Mouse (Mus musculus): ENCODE measurements at regions not wholly inside any gene's neighbourhood (a gene's known extent, or its start where the extent isn't known, plus 50 kb on each side); places are given as distances from the start of the nearest gene placed in this dataset.

DNA sequence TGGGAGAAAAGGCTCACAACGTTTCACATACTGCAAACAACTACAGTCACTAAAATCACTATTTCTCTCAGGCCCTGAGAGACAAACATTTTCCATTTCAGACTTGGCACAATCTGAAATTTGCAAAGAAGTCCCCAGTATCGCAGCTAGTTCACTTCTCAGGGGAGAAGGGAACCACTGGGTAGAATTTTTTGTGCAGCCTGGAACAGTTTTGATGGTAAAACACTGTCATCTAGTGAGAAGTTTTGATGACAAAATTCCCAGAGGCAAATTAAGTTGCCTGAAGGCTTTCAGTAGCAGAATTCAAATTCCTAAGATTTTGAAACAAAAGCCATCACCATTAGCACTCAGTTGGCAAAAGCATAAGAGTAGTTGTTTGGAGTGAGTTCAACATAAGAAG lies 195.2 kb upstream of the Nat3 start:
- H3K27me3 ChIP-seq = no peaks in the 10 kb centered on the region
- no peak for ATAC-seq (ENCODE audit: insufficient number of reproducible peaks, insufficient read depth, low FRiP score, low TSS enrichment, low read depth)
- WGBS = 79% methylated on average over 2 of the region's 2 CpGs
- no peak overlapping the region for H3K4me2 ChIP-seq
- H3K36me3 ChIP-seq = no peaks in the 10 kb centered on the region
- H3K9ac ChIP-seq = no peak overlapping the region
- no peaks in the 10 kb centered on the region for H3K4me1 ChIP-seq
- no peaks in the 10 kb centered on the region for H3K9me3 ChIP-seq
- H3K4me3 ChIP-seq = no peak overlapping the region
- no peak overlapping the region for H3K27ac ChIP-seq

DNA sequence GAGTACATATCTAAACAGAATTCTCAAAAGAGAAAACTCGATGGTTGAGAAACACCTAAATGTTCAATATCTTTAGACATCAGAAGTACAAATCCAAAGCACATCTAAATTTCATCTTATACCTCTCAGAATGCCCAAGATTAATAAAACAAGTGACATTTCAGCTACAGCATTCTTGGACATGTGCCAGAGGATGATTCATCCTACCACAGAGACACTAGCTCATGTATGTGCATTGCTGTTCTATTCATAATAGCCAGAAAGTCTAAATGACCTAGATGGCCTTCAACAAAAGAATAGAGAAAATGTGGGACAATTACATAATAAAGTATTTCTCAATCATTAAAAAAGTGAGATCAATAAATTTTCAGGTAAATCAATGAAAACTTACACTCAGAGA lies 146.6 kb upstream of the Nat3 start:
- WGBS = 85% methylated on average over 1 of the region's 1 CpGs

DNA sequence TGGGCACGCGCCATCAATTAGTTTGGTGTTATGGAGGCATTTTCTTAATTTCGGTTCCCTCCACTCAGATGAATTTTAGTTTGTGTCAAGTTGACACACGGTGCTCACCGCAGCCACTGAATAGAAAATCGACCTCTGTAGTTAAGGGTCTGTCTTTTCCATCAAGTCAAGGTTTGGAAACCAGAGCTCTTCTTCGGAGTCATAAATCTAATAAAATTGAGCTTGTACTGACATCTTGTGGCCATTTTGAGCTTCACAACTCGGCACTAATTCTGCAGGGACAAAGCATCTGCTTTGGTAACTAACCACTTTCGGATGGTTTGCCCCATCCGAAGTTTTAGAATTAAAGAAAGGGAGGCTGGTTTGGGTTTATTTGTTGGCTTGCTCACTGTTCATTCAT lies 117.7 kb upstream of the Nat3 start:
- WGBS = 39% methylated on average over 10 of the region's 10 CpGs
- no peak for ATAC-seq (ENCODE audit: insufficient number of reproducible peaks, insufficient read depth, low FRiP score, low TSS enrichment, low read depth)

More for the DNA sequence above, 146.6 kb upstream of the Nat3 start:
- Histone ChIP-seq H3K4me1 (no peaks in the 10 kb centered on the region), H3K27me3 (no peaks in the 10 kb centered on the region), H3K9ac (no peak overlapping the region), H3K9me3 (peaks cover 8% of the 10 kb centered on the region; the same call in 1 of the 2 replicates), H3K4me3 (no peak overlapping the region), H3K4me2 (no peak overlapping the region), H3K27ac (no peak overlapping the region), H3K36me3 (no peaks in the 10 kb centered on the region)
- ATAC-seq (ENCODE audit: insufficient number of reproducible peaks, insufficient read depth, low FRiP score, low TSS enrichment, low read depth) = no peak

DNA sequence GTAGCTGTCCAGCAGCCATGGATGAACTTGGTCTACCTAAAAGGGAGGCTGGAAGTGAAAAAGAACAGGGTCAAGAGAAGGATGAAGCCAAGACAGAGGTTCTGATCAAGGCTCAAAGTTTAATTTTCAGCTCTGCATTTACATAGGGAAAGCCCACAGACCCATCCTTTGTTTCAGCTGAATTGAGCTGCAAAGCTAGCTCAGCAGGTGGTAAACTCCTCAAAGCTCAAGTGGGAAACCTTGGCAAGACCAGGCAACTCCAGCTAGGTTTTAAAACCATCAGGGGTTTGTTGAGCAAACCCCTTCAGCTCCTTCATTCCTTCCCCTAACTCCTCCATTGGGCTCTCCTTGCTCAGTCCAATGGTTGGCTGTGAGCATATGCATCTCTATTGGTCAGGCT lies 108.8 kb upstream of the Nat3 start:
- Histone ChIP-seq H3K9ac (no peak overlapping the region), H3K27ac (no peak overlapping the region), H3K4me3 (no peak overlapping the region), H3K4me1 (no peaks in the 10 kb centered on the region), H3K36me3 (no peaks in the 10 kb centered on the region), H3K27me3 (no peaks in the 10 kb centered on the region), H3K4me2 (no peak overlapping the region), H3K9me3 (no peaks in the 10 kb centered on the region)
- ATAC-seq (ENCODE audit: insufficient number of reproducible peaks, insufficient read depth, low FRiP score, low TSS enrichment, low read depth) = no peak

More for the DNA sequence above, 117.7 kb upstream of the Nat3 start:
- H3K9ac ChIP-seq = no peak overlapping the region
- peaks cover 3% of the 10 kb centered on the region; the same call in 1 of the 2 replicates for H3K27me3 ChIP-seq
- H3K4me2 ChIP-seq = no peak overlapping the region
- H3K27ac ChIP-seq = no peak overlapping the region
- no peaks in the 10 kb centered on the region for H3K9me3 ChIP-seq
- H3K36me3 ChIP-seq = no peaks in the 10 kb centered on the region
- no peaks in the 10 kb centered on the region for H3K4me1 ChIP-seq
- no peak overlapping the region for H3K4me3 ChIP-seq

DNA sequence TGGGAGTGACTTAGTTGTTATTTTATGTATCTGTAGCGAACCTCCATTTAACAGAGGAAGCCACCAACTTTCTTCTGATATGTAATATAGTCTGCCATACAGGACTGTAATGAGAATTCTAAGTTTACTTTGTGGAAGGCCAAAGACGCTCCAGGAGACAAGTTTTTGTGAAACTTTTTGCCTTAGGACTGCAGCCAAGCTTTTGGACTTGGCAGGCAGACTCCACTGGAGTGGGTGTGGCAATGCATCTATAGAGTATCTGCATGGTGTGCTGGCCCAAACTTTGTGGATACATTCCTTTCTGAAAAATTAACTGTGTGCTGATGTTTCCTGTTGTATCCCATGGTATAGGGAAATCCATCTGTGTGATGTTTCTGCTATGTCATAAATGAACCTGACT lies 101.1 kb upstream of the Nat3 start:
- Histone ChIP-seq H3K4me3 (no peak overlapping the region), H3K4me1 (no peaks in the 10 kb centered on the region), H3K27me3 (no peaks in the 10 kb centered on the region), H3K9me3 (no peaks in the 10 kb centered on the region), H3K36me3 (no peaks in the 10 kb centered on the region), H3K27ac (no peak overlapping the region), H3K4me2 (no peak overlapping the region), H3K9ac (no peak overlapping the region)
- no peak for ATAC-seq (ENCODE audit: insufficient number of reproducible peaks, insufficient read depth, low FRiP score, low TSS enrichment, low read depth)
- WGBS = 91% methylated on average over 2 of the region's 2 CpGs
